Mouse (Mus musculus) liver, postnatal 0 days (tissue): ENCODE data around the gene Foxp4.

Source experiments
- CTCF ChIP-seq: sonication (generic); IDR thresholded peaks from 2 replicates; pipeline ENCODE4 v1.5.1; 2016; ENCODE audit warnings: antibody characterized with exemption, low read depth
- EP300 ChIP-seq: IDR thresholded peaks from 2 replicates; pipeline ENCODE4 v1.6.1; 2016; ENCODE audit warnings: antibody characterized with exemption, low read depth, mild to moderate bottlenecking

GRCm38 (mm10) chr17:47889267-47889666, 35.2 kb downstream of the Foxp4 start:
- no peak for TF ChIP-seq CTCF
- TF ChIP-seq EP300: no peak
